Mouse (Mus musculus): ENCODE measurements around the gene Arhgef39.

DNA sequence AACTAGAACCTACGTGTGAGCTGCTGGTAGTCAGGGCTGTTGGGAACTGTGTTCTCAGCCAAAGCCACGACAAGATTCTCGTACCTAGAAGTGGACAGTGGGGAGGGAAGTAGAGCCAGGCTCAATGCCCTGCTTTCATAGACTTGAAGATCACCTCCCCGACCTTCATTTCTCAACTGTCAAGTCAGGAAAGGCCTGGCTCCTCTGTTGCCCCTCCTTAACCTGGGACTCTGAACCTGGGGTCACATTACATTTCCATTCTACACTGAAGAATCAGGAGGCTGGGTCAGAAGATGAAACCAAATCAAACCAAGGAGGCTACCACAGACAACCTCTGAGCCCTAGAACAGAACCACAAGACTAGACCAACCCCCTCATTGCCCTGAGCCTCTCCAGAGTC is 1.5 kb downstream of the Arhgef39 start:
- no peak for TF ChIP-seq EP300 (IDR thresholded peaks at IDR 0.05; ENCODE audit: low read depth)
- no peak for TF ChIP-seq CTCF (IDR thresholded peaks at IDR 0.05; ENCODE audit: low read depth)

All from liver, embryonic 14.5 days (tissue).